Mouse (Mus musculus) lung, embryonic 15.5 days (tissue): ENCODE data around the gene Txndc8. TPM values are rescaled to one million over a fixed set of nuclear protein-coding genes. Genes with fewer than 3 reads are reported as not detected.

Experiments used
- ATAC-seq: fragments of 200-750 bp; cut with Nextera tagmentation; 2 replicates; pipeline ENCODE4 v1.8.0; 2017; ENCODE audit warnings: moderate number of reproducible peaks, borderline replicate concordance; ENCODE audit not compliant: low FRiP score, low TSS enrichment; ENCODE audit errors: extremely low read depth
- H3K27ac ChIP-seq: fragments of 300-500 bp; sonication (generic); 2 replicates; pipeline ENCODE4 v1.5.1; 2015; ENCODE audit warnings: moderate library complexity, mild to moderate bottlenecking, inconsistent platforms
- H3K27me3 ChIP-seq: fragments of 300-500 bp; sonication (generic); 2 replicates; pipeline ENCODE4 v1.6.1; 2015; ENCODE audit warnings: inconsistent platforms
- H3K36me3 ChIP-seq: fragments of 300-500 bp; sonication (generic); 2 replicates; pipeline ENCODE4 v1.6.1; 2015; ENCODE audit warnings: inconsistent platforms
- H3K4me1 ChIP-seq: fragments of 300-500 bp; sonication (generic); 2 replicates; pipeline ENCODE4 v1.6.1; 2015; ENCODE audit warnings: inconsistent platforms
- H3K4me2 ChIP-seq: fragments of 300-500 bp; sonication (generic); 2 replicates; pipeline ENCODE4 v1.6.1; 2015; ENCODE audit warnings: inconsistent platforms, mild to moderate bottlenecking, moderate library complexity
- H3K4me3 ChIP-seq: fragments of 300-500 bp; sonication (generic); 2 replicates; pipeline ENCODE4 v1.5.1; 2015; ENCODE audit warnings: mild to moderate bottlenecking, inconsistent platforms
- H3K9ac ChIP-seq: fragments of 300-500 bp; sonication (generic); 2 replicates; pipeline ENCODE4 v1.6.1; 2015; ENCODE audit warnings: inconsistent platforms
- H3K9me3 ChIP-seq: fragments of 300-500 bp; sonication (generic); 2 replicates; pipeline ENCODE4 v1.6.1; 2016; ENCODE audit warnings: inconsistent platforms
- WGBS: fragments of 180-500 bp; shearing (Covaris S2); methylation state at CpG from one replicate; pipeline ENCODE4 v1.1.7; 2015; 5-methylcytosine and 5-hydroxymethylcytosine counted together
- polyA plus RNA-seq: library from polyadenylated mRNA; unstranded; fragments of >200 nt; fragmentation: Nextera tagmentation; extraction: Ambion mirVana; gene quantifications from 2 replicates; pipeline ENCODE4 v1.2.1, GENCODE M21; 2015

The Txndc8 gene
- polyA plus RNA-seq, 1 experiment from 2014 or later: not detected

- peak; percentile 9; the same call in 1 of the 2 replicates for ATAC-seq
- H3K9me3 ChIP-seq: no peaks in the 10 kb centered on the region
- H3K27me3 ChIP-seq: no peaks in the 10 kb centered on the region
- H3K9ac ChIP-seq: peak overlapping the region; percentile 82
- H3K36me3 ChIP-seq: peaks cover 19% of the 10 kb centered on the region
- H3K4me1 ChIP-seq: peaks cover 30% of the 10 kb centered on the region
- peak overlapping the region; percentile 59 for H3K4me2 ChIP-seq
- under 1% methylated on average over 25 of the region's 25 CpGs for WGBS
- H3K27ac ChIP-seq: peak overlapping the region; percentile 97
- H3K4me3 ChIP-seq: peak overlapping the region; percentile 75
These were observed 53.4 kb downstream of the Txndc8 start for GRCm38 (mm10) chr4:57955544-57955958.

GRCm38 (mm10) chr4:57954991-57955390 lies 53.9 kb downstream of the Txndc8 start:
- Histone ChIP-seq H3K27ac (peak overlapping the region; percentile 97), H3K36me3 (peaks cover 25% of the 10 kb centered on the region), H3K27me3 (no peaks in the 10 kb centered on the region), H3K4me3 (peak overlapping the region; percentile 75), H3K9me3 (no peaks in the 10 kb centered on the region), H3K4me1 (peaks cover 30% of the 10 kb centered on the region), H3K9ac (peak overlapping the region; percentile 82; the same call in 1 of the 2 replicates), H3K4me2 (peak overlapping the region; percentile 59)
- no peak for ATAC-seq
- WGBS: 62% methylated on average over 8 of the region's 8 CpGs

- WGBS: 60% methylated on average over 6 of the region's 6 CpGs
- Histone ChIP-seq H3K27ac (0 out of 2 replicates have a peak overlapping the region, but pooled peaks have one; percentile 97), H3K4me1 (peaks cover 30% of the 10 kb centered on the region), H3K27me3 (no peaks in the 10 kb centered on the region), H3K4me2 (peak overlapping the region; percentile 59), H3K9me3 (no peaks in the 10 kb centered on the region), H3K36me3 (peaks cover 29% of the 10 kb centered on the region), H3K9ac (no peak overlapping the region), H3K4me3 (peak overlapping the region; percentile 75)
- no peak for ATAC-seq
These were observed 54.3 kb downstream of the Txndc8 start for GRCm38 (mm10) chr4:57954580-57954979.

- Histone ChIP-seq H3K9ac (no peak overlapping the region), H3K4me1 (peaks cover 30% of the 10 kb centered on the region), H3K9me3 (no peaks in the 10 kb centered on the region), H3K36me3 (peaks cover 37% of the 10 kb centered on the region), H3K27me3 (no peaks in the 10 kb centered on the region), H3K4me3 (no peak overlapping the region), H3K27ac (no peak overlapping the region), H3K4me2 (no peak overlapping the region)
- no peak for ATAC-seq
- WGBS: 95% methylated on average over 7 of the region's 7 CpGs
These were observed 55.1 kb downstream of the Txndc8 start for GRCm38 (mm10) chr4:57953796-57954195.

- Histone ChIP-seq H3K27ac (no peak overlapping the region), H3K4me1 (peaks cover 29% of the 10 kb centered on the region), H3K9ac (no peak overlapping the region), H3K4me3 (no peak overlapping the region), H3K9me3 (no peaks in the 10 kb centered on the region), H3K4me2 (no peak overlapping the region), H3K36me3 (peaks cover 46% of the 10 kb centered on the region), H3K27me3 (no peaks in the 10 kb centered on the region)
- ATAC-seq: no peak
- 86% methylated on average over 1 of the region's 1 CpGs for WGBS
These were observed 56.0 kb downstream of the Txndc8 start for GRCm38 (mm10) chr4:57952891-57953290.

GRCm38 (mm10) chr4:57952416-57952815 lies 56.5 kb downstream of the Txndc8 start:
- no peaks in the 10 kb centered on the region for H3K9me3 ChIP-seq
- H3K4me1 ChIP-seq: peaks cover 24% of the 10 kb centered on the region
- H3K36me3 ChIP-seq: peaks cover 51% of the 10 kb centered on the region
- H3K27ac ChIP-seq: no peak overlapping the region
- no peak for ATAC-seq
- H3K27me3 ChIP-seq: no peaks in the 10 kb centered on the region
- no peak overlapping the region for H3K4me3 ChIP-seq
- no peak overlapping the region for H3K9ac ChIP-seq
- 92% methylated on average over 3 of the region's 3 CpGs for WGBS
- no peak overlapping the region for H3K4me2 ChIP-seq

GRCm38 (mm10) chr4:57949866-57950265 lies 59.1 kb downstream of the Txndc8 start:
- no peak for ATAC-seq
- WGBS: 92% methylated on average over 6 of the region's 6 CpGs
- no peaks in the 10 kb centered on the region for H3K9me3 ChIP-seq
- no peak overlapping the region for H3K4me2 ChIP-seq
- no peaks in the 10 kb centered on the region for H3K27me3 ChIP-seq
- peaks cover 72% of the 10 kb centered on the region for H3K36me3 ChIP-seq
- no peak overlapping the region for H3K4me3 ChIP-seq
- no peak overlapping the region for H3K9ac ChIP-seq
- H3K27ac ChIP-seq: no peak overlapping the region
- peaks cover 15% of the 10 kb centered on the region for H3K4me1 ChIP-seq

GRCm38 (mm10) chr4:57947476-57947875 lies 61.4 kb downstream of the Txndc8 start:
- ATAC-seq: no peak
- H3K4me3 ChIP-seq: no peak overlapping the region
- no peaks in the 10 kb centered on the region for H3K9me3 ChIP-seq
- H3K27ac ChIP-seq: no peak overlapping the region
- H3K36me3 ChIP-seq: peaks cover 92% of the 10 kb centered on the region
- H3K4me1 ChIP-seq: no peaks in the 10 kb centered on the region
- no peak overlapping the region for H3K4me2 ChIP-seq
- no peak overlapping the region for H3K9ac ChIP-seq
- no peaks in the 10 kb centered on the region for H3K27me3 ChIP-seq
- WGBS: 92% methylated on average over 4 of the region's 4 CpGs

GRCm38 (mm10) chr4:57947036-57947435 lies 61.9 kb downstream of the Txndc8 start:
- Histone ChIP-seq H3K4me3 (no peak overlapping the region), H3K27ac (no peak overlapping the region), H3K36me3 (peaks cover 87% of the 10 kb centered on the region), H3K9ac (no peak overlapping the region), H3K9me3 (no peaks in the 10 kb centered on the region), H3K4me2 (no peak overlapping the region), H3K27me3 (no peaks in the 10 kb centered on the region), H3K4me1 (no peaks in the 10 kb centered on the region)
- no peak for ATAC-seq
- 73% methylated on average over 10 of the region's 10 CpGs for WGBS

- no peaks in the 10 kb centered on the region for H3K4me1 ChIP-seq
- no peak for ATAC-seq
- H3K4me3 ChIP-seq: no peak overlapping the region
- no peak overlapping the region for H3K27ac ChIP-seq
- 97% methylated on average over 2 of the region's 2 CpGs for WGBS
- no peak overlapping the region for H3K9ac ChIP-seq
- H3K9me3 ChIP-seq: no peaks in the 10 kb centered on the region
- no peaks in the 10 kb centered on the region for H3K27me3 ChIP-seq
- peaks cover 46% of the 10 kb centered on the region for H3K36me3 ChIP-seq
- no peak overlapping the region for H3K4me2 ChIP-seq
These were observed 66.0 kb downstream of the Txndc8 start for GRCm38 (mm10) chr4:57942892-57943291.

GRCm38 (mm10) chr4:57940631-57941030 lies 68.3 kb downstream of the Txndc8 start:
- H3K9ac ChIP-seq: no peak overlapping the region
- H3K4me3 ChIP-seq: no peak overlapping the region
- no peak overlapping the region for H3K4me2 ChIP-seq
- no peaks in the 10 kb centered on the region for H3K4me1 ChIP-seq
- H3K27me3 ChIP-seq: no peaks in the 10 kb centered on the region
- no peak overlapping the region for H3K27ac ChIP-seq
- no peaks in the 10 kb centered on the region for H3K9me3 ChIP-seq
- 78% methylated on average over 4 of the region's 4 CpGs for whole genome bisulfite sequencing
- H3K36me3 ChIP-seq: peaks cover 28% of the 10 kb centered on the region
- ATAC-seq: no peak

- no peaks in the 10 kb centered on the region for H3K9me3 ChIP-seq
- no peak for ATAC-seq
- 73% methylated on average over 6 of the region's 6 CpGs for WGBS
- H3K9ac ChIP-seq: no peak overlapping the region
- H3K36me3 ChIP-seq: no peaks in the 10 kb centered on the region
- H3K4me3 ChIP-seq: no peak overlapping the region
- no peak overlapping the region for H3K27ac ChIP-seq
- no peaks in the 10 kb centered on the region for H3K4me1 ChIP-seq
- no peaks in the 10 kb centered on the region for H3K27me3 ChIP-seq
- no peak overlapping the region for H3K4me2 ChIP-seq
These were observed 71.6 kb downstream of the Txndc8 start for GRCm38 (mm10) chr4:57937292-57937691.

GRCm38 (mm10) chr4:57934181-57934580 lies 74.7 kb downstream of the Txndc8 start:
- Histone ChIP-seq H3K9me3 (no peaks in the 10 kb centered on the region), H3K4me2 (no peak overlapping the region), H3K9ac (no peak overlapping the region), H3K27ac (no peak overlapping the region), H3K4me3 (no peak overlapping the region), H3K4me1 (no peaks in the 10 kb centered on the region), H3K27me3 (no peaks in the 10 kb centered on the region), H3K36me3 (no peaks in the 10 kb centered on the region)
- 71% methylated on average over 5 of the region's 5 CpGs for WGBS
- no peak for ATAC-seq
